Mouse (Mus musculus) frontal cortex, postnatal 36 days (tissue): ENCODE measurements around the gene Kcnip4.

ENCODE experiments used
- DNase-seq, 2 experiments: peaks; one replicate each; pipeline ENCODE4 v3.0.0; 2022; ENCODE audit warnings: low spot score in 2 of 2

The Kcnip4 gene

DNA sequence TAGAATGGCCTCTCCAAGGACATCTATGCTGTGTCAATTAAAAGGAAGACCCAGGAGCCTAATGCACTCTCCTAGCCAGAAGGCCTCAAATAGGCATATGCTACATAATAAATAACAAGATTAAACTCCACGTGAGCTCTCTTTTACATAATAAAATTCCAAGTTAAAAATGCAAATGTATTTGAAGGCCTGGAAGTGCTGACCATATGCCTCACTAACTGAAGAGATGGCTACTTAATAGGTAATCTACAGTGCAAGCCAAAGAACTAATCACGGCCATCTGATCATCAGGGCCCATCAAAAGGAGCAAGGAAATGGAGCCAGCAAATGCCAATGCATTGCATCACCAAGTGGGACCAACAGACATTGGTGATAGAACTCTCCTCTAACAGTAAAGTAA is 277.6 kb downstream of the Kcnip4 start:
- DNase-seq, result no peak

- DNase-seq, result no peak
Observed at GRCm38 (mm10) chr5:49244414-49244813, 280.3 kb downstream of the Kcnip4 start.

DNA sequence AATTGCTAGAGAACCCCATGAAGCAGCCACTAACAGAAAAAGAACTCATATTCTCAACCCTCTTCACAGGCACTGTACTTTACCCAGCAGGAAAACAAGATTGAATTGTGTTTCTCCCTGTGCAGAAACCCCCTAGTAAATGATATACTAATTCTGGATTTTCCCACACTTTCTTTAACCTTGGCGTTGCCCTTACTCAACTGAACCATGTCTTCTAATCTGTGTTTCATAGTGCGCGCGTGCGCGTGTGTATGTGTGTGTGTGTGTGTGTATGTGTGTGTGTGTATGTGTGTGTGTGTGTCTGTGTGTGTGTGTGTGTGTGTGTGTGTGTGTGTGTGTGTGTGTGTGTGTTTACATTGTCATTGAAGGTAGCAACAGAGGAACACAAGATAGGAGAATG is 283.0 kb downstream of the Kcnip4 start:
- no peak for DNase-seq

DNA sequence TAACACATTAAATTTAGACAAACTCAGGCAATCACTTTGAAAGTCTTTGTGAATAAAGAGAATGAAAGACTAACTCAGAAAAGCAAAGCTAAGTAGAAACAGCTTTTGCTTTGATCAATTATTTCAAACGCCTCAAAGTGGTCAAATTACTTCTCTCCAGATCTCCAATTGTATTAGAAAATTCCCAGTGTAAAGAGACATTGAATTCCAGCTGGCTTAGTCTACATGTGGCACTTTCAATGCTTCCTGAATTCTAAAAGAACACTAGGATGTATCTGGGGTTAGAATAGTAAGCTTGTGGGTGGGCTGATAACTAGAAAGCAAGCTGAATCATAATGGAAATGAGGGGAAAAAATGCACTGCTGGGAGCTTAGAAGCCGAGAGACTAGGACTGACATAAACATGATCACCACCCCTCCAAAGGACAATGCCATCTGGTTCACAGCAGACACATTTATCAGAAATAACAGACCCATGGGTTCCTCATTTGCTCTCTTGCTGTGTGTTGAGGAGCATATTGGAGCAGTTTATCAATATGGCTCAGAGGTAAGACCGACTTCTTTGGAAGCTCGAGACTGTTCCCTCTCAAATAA is 323.4 kb downstream of the Kcnip4 start:
- peak; percentile 9 to 10 for DNase-seq

- DNase-seq, result no peak
Observed at GRCm38 (mm10) chr5:49188236-49188635, 336.5 kb downstream of the Kcnip4 start.

GRCm38 (mm10) chr5:49150116-49150811 is 374.4 kb downstream of the Kcnip4 start:
- DNase-seq, result peak in 1 of 2 experiments; percentile 15

DNA sequence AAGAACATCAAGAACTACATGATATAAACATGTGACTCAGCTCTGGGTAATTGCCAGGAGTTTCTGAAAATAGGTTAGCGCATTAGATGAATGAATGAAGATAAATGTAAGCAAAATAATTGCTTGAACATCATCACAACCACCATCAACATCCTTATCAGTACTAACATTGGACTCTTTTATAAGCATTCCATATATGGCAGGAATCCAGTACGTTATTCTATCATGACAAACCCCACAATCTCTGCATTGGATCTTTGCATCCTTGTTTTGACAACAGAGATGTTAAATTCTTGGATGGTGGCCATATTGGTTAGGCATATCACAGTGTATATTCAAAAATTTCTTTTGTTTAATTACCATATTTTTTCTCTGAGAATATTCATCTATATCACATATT is 375.0 kb downstream of the Kcnip4 start:
- DNase-seq, result no peak

DNA sequence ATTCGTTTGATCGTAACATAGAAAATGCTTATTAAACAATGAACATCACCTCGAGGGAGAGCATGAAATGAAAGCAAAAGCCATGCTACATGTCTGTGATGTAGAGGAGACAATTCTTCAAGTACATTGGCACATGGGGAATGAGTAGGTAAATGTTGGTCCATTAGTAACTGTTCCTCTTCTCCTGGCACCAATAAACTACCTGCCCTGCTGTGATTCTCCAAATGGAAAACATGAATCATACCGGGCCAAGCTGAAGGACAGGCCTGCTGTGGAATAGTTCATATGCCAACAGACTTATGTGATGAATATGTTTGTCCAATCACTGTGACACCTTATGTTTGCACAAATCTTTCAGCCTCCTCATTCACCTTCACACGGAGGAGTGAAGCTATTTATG is 429.3 kb downstream of the Kcnip4 start:
- DNase-seq, result no peak

- DNase-seq, result peak in 1 of 2 experiments; percentile 41
Observed at GRCm38 (mm10) chr5:49094945-49095344, 429.8 kb downstream of the Kcnip4 start.

DNA sequence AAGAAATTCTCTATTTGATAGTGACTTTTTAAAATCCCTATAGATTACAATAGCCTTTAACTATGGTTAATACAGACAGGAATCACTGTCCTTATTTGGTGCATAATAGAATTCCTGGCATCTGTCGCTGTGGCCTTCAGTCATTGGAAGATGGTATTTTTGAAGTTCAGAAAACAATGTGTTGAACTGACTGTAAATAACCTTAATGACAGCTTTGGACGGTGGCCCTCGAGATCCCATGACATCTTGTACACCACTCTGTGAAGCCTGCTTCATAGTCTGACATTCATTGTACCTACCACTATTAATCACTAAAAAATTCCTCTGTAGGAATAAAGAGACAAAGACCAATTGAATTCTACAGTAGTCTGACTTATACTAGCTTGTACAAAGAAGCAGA is 430.4 kb downstream of the Kcnip4 start:
- DNase-seq, result no peak

DNA sequence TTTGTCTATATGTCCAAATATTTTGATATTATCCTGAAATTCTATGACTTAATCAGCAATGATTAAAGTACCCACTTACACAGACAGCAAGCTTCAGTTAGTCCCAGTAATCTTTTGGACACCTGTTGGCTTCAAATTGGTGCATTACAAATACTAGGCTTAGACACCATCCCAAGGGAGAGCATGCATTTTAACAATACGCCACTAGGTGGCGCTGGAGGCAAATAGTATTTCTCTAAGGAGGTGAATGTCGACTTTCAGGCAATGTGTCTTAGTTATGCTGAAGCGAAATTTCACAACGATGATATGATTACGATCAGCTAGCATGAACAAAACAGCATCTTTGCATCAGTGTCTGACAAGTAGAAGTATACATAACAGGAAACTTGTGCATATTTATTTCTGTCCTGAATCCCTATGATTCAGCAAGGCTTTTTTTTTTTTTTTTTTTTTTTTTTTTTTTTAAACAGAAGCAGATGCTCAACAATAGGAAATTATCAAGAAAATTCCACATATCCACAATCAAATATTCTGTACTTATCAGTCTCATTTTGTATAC is 434.5 kb downstream of the Kcnip4 start:
- peak; percentile 90 to 96 for DNase-seq

DNA sequence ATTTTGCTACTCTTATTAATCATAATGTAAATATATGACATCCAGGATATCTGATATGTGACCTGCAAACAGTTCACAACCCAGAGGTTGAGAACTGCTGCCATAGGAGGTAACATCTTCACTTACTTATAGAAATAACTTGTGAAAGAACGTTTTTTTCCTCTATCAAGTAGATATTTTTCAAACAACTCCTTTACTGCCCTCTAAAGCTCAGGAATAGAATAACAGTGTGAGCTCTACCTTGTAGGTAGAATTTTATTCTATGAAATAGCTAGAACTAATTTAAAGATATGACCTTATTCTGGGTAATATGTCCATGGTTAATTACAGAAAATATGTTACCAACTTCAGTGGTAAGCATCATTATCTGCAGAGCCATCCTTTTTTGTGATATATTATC is 459.1 kb downstream of the Kcnip4 start:
- DNase-seq, result no peak

DNA sequence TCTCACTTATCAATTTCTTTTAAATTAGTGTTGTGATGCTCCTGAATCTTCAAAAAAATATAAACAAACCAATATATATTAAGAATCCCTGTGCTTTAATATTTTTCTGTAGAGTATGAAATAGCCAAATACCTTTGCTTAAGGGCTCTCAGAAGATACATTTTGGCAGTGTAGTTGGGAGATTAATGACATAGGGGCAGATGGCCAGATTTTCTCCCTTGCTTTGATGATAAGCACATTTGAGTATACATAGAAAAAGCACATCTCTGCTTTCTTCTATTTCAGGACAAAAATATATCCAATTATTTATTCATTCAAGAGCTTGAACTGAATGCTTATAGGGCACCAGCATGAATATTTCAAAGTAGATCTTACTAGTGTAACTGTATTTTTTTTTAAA is 465.8 kb downstream of the Kcnip4 start:
- no peak for DNase-seq

- DNase-seq, result no peak
Observed at GRCm38 (mm10) chr5:49057636-49058340, 466.9 kb downstream of the Kcnip4 start.

DNA sequence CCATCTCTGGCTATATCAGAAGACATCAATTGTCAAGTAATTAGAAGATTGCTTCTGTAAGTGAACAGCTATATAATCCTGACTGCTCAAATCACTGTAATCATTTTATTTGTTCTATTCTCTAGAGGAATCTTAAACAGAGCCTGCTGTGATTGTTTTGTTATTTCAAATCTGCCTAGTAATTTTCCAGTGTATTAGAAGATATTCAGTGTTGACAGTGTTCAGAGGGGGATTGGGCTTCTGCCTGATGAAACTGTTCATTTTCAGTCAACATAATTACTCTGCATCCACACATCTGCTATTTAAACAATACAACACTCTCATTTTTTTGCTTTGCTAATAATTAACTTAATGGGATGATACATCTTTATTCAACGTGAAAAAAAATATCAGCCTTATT is 476.7 kb downstream of the Kcnip4 start:
- DNase-seq, result no peak

GRCm38 (mm10) chr5:49041259-49041845 is 483.4 kb downstream of the Kcnip4 start:
- DNase-seq, result no peak

DNA sequence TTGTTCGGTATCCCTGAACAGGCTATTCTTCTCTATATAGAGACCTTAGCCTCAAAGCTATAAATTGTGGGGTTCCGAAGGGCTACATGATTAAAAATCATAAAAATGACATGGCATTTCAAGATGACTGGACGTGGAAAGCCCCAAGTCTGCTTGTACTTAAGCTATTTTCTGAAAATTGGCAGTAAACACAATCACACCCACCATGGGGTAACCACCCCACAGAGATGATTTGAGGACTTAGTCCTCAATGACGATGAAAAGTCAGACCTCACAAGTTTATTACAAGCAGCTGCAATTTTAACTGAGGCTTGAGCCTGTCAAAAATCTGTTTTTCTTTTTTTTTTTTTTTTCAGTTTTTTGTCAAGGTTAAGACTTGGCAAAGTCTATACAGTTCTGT is 527.3 kb downstream of the Kcnip4 start:
- DNase-seq, result no peak

DNA sequence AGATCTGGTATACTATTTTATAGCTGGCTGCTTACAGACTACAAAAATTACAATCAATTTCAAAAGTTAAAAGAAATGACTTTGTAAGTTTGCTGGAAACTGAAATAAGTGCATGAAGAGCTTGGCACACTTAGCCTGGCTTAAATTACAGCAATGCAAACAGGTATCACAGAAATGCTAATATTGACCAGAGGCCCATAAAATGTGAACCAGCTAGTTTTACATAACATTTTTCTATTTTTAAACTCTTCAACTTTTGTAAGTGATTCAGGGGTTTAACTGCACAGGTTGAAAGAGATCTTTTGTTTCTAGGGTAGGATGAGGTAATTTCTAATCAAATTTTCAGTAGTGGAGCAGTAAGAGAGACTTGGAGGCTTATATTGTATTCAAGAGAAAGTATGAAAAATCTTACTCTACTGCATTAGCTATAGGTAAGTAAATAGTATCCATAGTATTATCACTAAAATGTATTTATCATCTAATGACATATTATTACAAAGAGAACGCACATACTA is 535.5 kb downstream of the Kcnip4 start:
- DNase-seq, result no peak

DNA sequence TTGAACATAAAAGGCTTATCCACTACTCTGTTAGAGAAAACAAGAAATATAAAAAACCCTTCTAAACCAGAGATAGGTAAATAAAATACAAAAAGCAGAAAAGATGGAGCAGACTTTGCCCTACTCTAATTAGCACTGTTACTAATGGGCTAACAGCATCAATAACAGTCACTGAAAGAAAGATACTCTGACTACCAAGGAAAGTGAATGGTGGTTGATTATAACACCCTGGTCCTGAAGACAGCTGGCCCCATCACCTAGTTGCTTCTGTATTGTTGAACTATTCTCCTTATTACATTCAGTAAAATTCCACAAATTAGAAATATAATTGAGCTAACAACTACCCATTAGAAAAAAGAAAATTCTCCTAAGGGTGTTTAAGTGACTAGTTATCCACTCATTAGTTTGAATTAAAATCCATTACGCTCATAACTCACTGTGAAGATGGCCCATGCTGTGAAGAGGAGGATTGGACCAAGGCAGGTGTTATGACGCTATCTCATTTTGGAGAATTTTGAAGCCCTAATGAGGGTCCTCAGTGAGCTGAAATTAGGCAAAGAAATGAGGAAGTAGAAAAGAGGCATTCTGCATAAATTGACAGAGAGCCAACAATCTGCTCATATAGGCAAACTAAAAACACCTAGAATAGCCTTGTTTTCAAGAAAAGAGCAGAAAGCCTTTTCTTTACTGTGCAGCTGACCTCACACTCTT is 582.2 kb downstream of the Kcnip4 start:
- DNase-seq, result no peak

GRCm38 (mm10) chr5:48931881-48932280 is 592.8 kb downstream of the Kcnip4 start:
- no peak for DNase-seq

- no peak for DNase-seq
Observed at GRCm38 (mm10) chr5:48890216-48890615, 634.5 kb downstream of the Kcnip4 start.
